Mouse (Mus musculus) cortical plate, adult 2 months (tissue): ENCODE data around the gene Rasa3.

ENCODE experiments used
- CTCF ChIP-seq: fragments of 200-500 bp; IDR thresholded peaks from 2 replicates; pipeline ENCODE4 v1.5.1; 2011; ENCODE audit warnings: mild to moderate bottlenecking, control low read depth, low read length; ENCODE audit not compliant: insufficient read depth; ENCODE audit errors: extremely low read depth
- POLR2A ChIP-seq: fragments of 200-500 bp; IDR thresholded peaks from 2 replicates; pipeline ENCODE4 v1.6.1; 2011; ENCODE audit warnings: mild to moderate bottlenecking, low read length, control low read depth; ENCODE audit not compliant: insufficient read depth; ENCODE audit errors: extremely low read depth

DNA sequence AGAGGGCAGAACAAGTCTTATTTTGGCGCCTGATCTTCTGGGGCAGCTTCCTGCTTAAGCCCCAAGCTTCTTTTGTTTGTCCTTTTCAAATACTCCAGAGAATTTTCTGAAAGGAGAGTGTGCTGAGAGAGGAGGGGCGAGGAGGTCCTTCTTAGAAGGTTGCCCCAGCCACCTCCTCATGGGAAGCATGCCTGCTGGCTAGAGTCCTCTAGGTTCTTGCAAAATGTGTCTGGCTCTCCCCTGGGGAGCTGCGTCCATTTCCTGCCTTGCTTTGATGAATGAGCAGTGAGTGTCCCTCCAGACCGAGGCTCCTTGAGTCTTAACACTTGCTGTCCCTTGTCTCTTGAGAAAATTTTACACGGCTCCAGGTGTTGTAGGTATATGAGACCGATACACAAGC lies 11.1 kb upstream of the Rasa3 start:
- TF ChIP-seq CTCF (no peak), POLR2A (no peak)
